ENCODE assay signal across 8 mouse cellular contexts in the genomic region with DNA sequence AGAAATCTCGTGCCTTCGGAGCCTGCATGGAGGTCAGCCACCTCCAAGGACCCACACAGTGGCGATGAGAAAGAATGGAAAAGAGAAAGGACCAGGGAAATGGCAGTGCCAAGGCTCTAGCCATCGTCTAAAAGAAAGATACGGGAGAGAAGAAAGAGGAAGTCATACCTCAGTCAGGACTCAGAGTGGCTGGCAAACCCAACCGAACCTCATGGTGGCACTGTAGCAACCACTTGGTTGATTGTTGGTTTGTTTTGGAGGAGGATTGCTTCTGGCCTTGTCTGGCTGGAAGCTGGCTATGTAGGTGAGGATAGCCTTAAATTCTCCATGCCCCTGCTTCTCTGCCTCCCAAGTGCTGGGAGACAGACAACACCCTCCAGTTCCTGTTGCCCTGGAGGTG. TPM values are rescaled to one million over a fixed set of nuclear protein-coding genes. Genes with fewer than 3 reads are reported as not detected.
A peak's percentile ranks its signal among the peaks of the same experiment; 100 is the strongest.
DNase-seq lines count a peak whose midpoint lies in the region; ATAC-seq and TF ChIP-seq lines count a peak whose summit lies in the region.

No protein-coding gene starts in this region.

- peaks cover 74% of the 10 kb centered on the region for H3K4me1 ChIP-seq in hindbrain, embryonic 10.5 days (replicated peaks)
- peaks cover 48% of the 10 kb centered on the region for H3K4me1 ChIP-seq in hindbrain, embryonic 13.5 days (replicated peaks)
- H3K4me1 ChIP-seq in hindbrain, postnatal 0 days (ENCODE audit: insufficient read depth, low read length): peaks cover 17% of the 10 kb centered on the region

- H3K27me3 ChIP-seq in hindbrain, embryonic 10.5 days (ENCODE audit: insufficient read depth, poor library complexity, severe bottlenecking): no peaks in the 10 kb centered on the region
- H3K27me3 ChIP-seq in hindbrain, embryonic 13.5 days: no peaks in the 10 kb centered on the region
- no peaks in the 10 kb centered on the region for H3K27me3 ChIP-seq in hindbrain, postnatal 0 days (ENCODE audit: insufficient read depth, low read length)

- H3K4me3 ChIP-seq in hindbrain, embryonic 10.5 days: no peak overlapping the region
- no peak overlapping the region for H3K4me3 ChIP-seq in hindbrain, embryonic 13.5 days
- H3K4me3 ChIP-seq in hindbrain, postnatal 0 days (ENCODE audit: low read length): no peak overlapping the region

- no peak overlapping the region for H3K9ac ChIP-seq in hindbrain, embryonic 13.5 days
- no peak overlapping the region for H3K9ac ChIP-seq in hindbrain, postnatal 0 days (replicated peaks; ENCODE audit: low read length)

- peak; percentile 66 for TF ChIP-seq CTCF in hindbrain, postnatal 0 days (IDR thresholded peaks at IDR 0.05; ENCODE audit: low read depth)

- H3K36me3 ChIP-seq in hindbrain, embryonic 10.5 days: peaks cover 8% of the 10 kb centered on the region
- H3K36me3 ChIP-seq in hindbrain, embryonic 13.5 days: no peaks in the 10 kb centered on the region
- H3K36me3 ChIP-seq in hindbrain, postnatal 0 days (ENCODE audit: insufficient read depth, low read length): no peaks in the 10 kb centered on the region

- H3K4me2 ChIP-seq in hindbrain, embryonic 13.5 days: no peak overlapping the region
- H3K4me2 ChIP-seq in hindbrain, postnatal 0 days (ENCODE audit: low read depth, low read length): no peak overlapping the region

- no peak for ATAC-seq in hindbrain, embryonic 13.5 days (ENCODE audit: low FRiP score)
- no peak for ATAC-seq in hindbrain, postnatal 0 days

- DNase-seq in hindbrain, embryonic 10.5 days (ENCODE audit: low spot score): no peak
- peak; percentile 11 for DNase-seq in thymus, postnatal 14 days
- no peak for DNase-seq in thymus, postnatal 10 days (ENCODE audit: low spot score in 2 of 2)
- DNase-seq in hindbrain, postnatal 0 days (ENCODE audit: low spot score): peak; percentile 63
- no peak for DNase-seq in frontal cortex, postnatal 25 days (ENCODE audit: low spot score in 2 of 2)
- DNase-seq in gastrocnemius, postnatal 25 days: no peak
- no peak for DNase-seq in embryo, embryonic 9.5 days (ENCODE audit: extremely low spot score)

- peak overlapping the region; percentile 24 for H3K27ac ChIP-seq in hindbrain, embryonic 10.5 days
- H3K27ac ChIP-seq in hindbrain, embryonic 13.5 days: no peak overlapping the region
- peak overlapping the region; percentile 6; the same call in 1 of the 2 replicates for H3K27ac ChIP-seq in hindbrain, postnatal 0 days

- 62% methylated on average over 6 of the region's 6 CpGs for WGBS in hindbrain, embryonic 10.5 days
- 59% methylated on average over 6 of the region's 6 CpGs for WGBS in hindbrain, embryonic 13.5 days
- 68% methylated on average over 6 of the region's 6 CpGs for WGBS in hindbrain, postnatal 0 days

- H3K9me3 ChIP-seq in hindbrain, embryonic 10.5 days: peaks cover 9% of the 10 kb centered on the region
- H3K9me3 ChIP-seq in hindbrain, embryonic 13.5 days: no peaks in the 10 kb centered on the region
- no peaks in the 10 kb centered on the region for H3K9me3 ChIP-seq in hindbrain, postnatal 0 days (ENCODE audit: low read length)

RNA-seq across cellular contexts. Expression of gene 1700001O22Rik, which starts 34.3 kb away (rescaled TPM):
- 3.1 and 3.4 TPM in 2 replicates for polyA plus RNA-seq in hindbrain, embryonic 10.5 days (2016; fragmentation: Nextera tagmentation; extraction: Ambion mirVana)
- polyA plus RNA-seq in hindbrain, embryonic 13.5 days (2015; fragmentation: Nextera tagmentation; extraction: Ambion mirVana): 1.7 and 2.4 TPM in 2 replicates
- 0.75 and 2.4 TPM in 2 replicates for total RNA-seq in hindbrain, postnatal 0 days (2014; rRNA removed)
- polyA plus RNA-seq in hindbrain, postnatal 0 days (2015; fragmentation: Nextera tagmentation; extraction: Ambion mirVana): 1.8 and 2.6 TPM in 2 replicates
- total RNA-seq in gastrocnemius, postnatal 25 days (2021): 1 to 10 TPM in 1 of 2 experiments, under 1 TPM in 1; 0.72 to 1.5 TPM

RNA-seq across cellular contexts. Expression of gene Ntmt1, which starts 38.4 kb away (rescaled TPM):
- polyA plus RNA-seq in hindbrain, embryonic 10.5 days (2016; fragmentation: Nextera tagmentation; extraction: Ambion mirVana): 125 and 134 TPM in 2 replicates
- 108 and 115 TPM in 2 replicates for polyA plus RNA-seq in hindbrain, embryonic 13.5 days (2015; fragmentation: Nextera tagmentation; extraction: Ambion mirVana)
- total RNA-seq in hindbrain, postnatal 0 days (2014; rRNA removed): 79.5 and 96.3 TPM in 2 replicates
- polyA plus RNA-seq in hindbrain, postnatal 0 days (2015; fragmentation: Nextera tagmentation; extraction: Ambion mirVana): 95.9 and 99.6 TPM in 2 replicates
- 10 to 100 TPM; 15.6 to 16.2 TPM for total RNA-seq in gastrocnemius, postnatal 25 days (2021)

Comparison
In these comparisons a context has a peak if more than half of its experiments do, and no peak if none do; other contexts are left out.
1. DNase-seq: peak in thymus, postnatal 14 days (single experiment) and hindbrain, postnatal 0 days (single experiment); none in hindbrain, embryonic 10.5 days (single experiment), thymus, postnatal 10 days (0 of 2), frontal cortex, postnatal 25 days (0 of 2), gastrocnemius, postnatal 25 days (single experiment) and embryo, embryonic 9.5 days (single experiment).